Mouse (Mus musculus) Patski (cell line): ENCODE data around the gene Slc5a3. TPM values are rescaled to one million over a fixed set of nuclear protein-coding genes. Genes with fewer than 3 reads are reported as not detected.
A peak's percentile ranks its signal among the peaks of the same experiment; 100 is the strongest.
"Not testable (repeated sequence)": the region's sequence is repeated elsewhere in the genome, so short reads cannot be mapped to it uniquely, and the experiment has no call there.

Experiments used
- ATAC-seq: fragments of 100-300 bp; one replicate; pipeline ENCODE4 v1.8.0; 2021
- CTCF ChIA-PET: fragments of 350-600 bp; sonication (Branson Sonifier 250); formaldehyde crosslinking; loops from one replicate; lab custom pipeline; 2022; ENCODE audit warnings: inconsistent platforms; lab: Charles Lee
- POLR2A ChIA-PET: fragments of 350-600 bp; sonication (Branson Sonifier 250); formaldehyde crosslinking; loops from one replicate; lab custom pipeline; 2022; ENCODE audit warnings: antibody characterized with exemption, inconsistent platforms; lab: Charles Lee
- DNase-seq: peaks from one replicate; pipeline ENCODE4 v3.0.0-alpha.2; 2011; ENCODE audit warnings: low read depth, low spot score
- H3K27me3 ChIP-seq: fragments of 371-371 bp; one replicate; pipeline ENCODE4 v1.5.1; 2021
- CTCF ChIP-seq: fragments of 100-300 bp; IDR thresholded peaks from one replicate; pipeline ENCODE4 v1.5.1; 2021
- in situ Hi-C: fragments of 300-500 bp; cut with MboI; formaldehyde crosslinking; loops from 3 replicates; pipeline ENCODE4 v1.11.1; 2018; ENCODE audit warnings: low pct_unique_long_range_greater_than_20kb, mixed read lengths
- polyA plus RNA-seq: library from polyadenylated mRNA; unstranded; gene quantifications from one replicate; pipeline ENCODE4 v1.2.3, GENCODE M21; 2021

The Slc5a3 gene
- polyA plus RNA-seq, 1 experiment from 2014 or later: 50.3 TPM

GRCm38 (mm10) chr16:92102115-92102514 lies 44.0 kb downstream of the Slc5a3 start:
- CTCF ChIA-PET: no interaction called here

GRCm38 (mm10) chr16:92102931-92103330 lies 44.8 kb downstream of the Slc5a3 start:
- in situ Hi-C loops, H3K27me3 ChIP-seq, CTCF ChIA-PET, DNase-seq, ATAC-seq, POLR2A ChIA-PET: not testable (repeated sequence)

More at GRCm38 (mm10) chr16:92102115-92102514, 44.0 kb downstream of the Slc5a3 start:
- in situ Hi-C loops: no loop called here
- TF ChIP-seq CTCF: no peak
- ATAC-seq (no peak), DNase-seq (no peak)
- H3K27me3 ChIP-seq: no peaks in the 10 kb centered on the region
- POLR2A ChIA-PET: no interaction called here

GRCm38 (mm10) chr16:92103572-92104331 lies 45.6 kb downstream of the Slc5a3 start:
- DNase-seq (no peak), ATAC-seq (no peak)
- in situ Hi-C loops: no loop called here
- no peaks in the 10 kb centered on the region for H3K27me3 ChIP-seq
- POLR2A ChIA-PET: no interaction called here
- CTCF ChIA-PET: interaction anchor here (2.9 kb wide), 1 partner anchor 11 kb away, joined by 10 read pairs; no protein-coding TSS in a partner anchor
- TF ChIP-seq CTCF: no peak

- no peak for TF ChIP-seq CTCF
- no peaks in the 10 kb centered on the region for H3K27me3 ChIP-seq
- ChIA-PET CTCF (interaction anchor here (2.8 to 2.9 kb wide), 2 partner anchors 10 to 182 kb away, joined by 9 to 10 read pairs; no protein-coding TSS in a partner anchor), POLR2A (interaction anchor here (0.6 kb wide), 1 partner anchor 1062 kb away, joined by 3 read pairs; no protein-coding TSS in a partner anchor)
- in situ Hi-C loops: no loop called here
- DNase-seq (no peak), ATAC-seq (no peak)
These were observed 46.1 kb downstream of the Slc5a3 start for GRCm38 (mm10) chr16:92104332-92104590.

GRCm38 (mm10) chr16:92104951-92105350 lies 46.8 kb downstream of the Slc5a3 start:
- no peak for DNase-seq
- no peaks in the 10 kb centered on the region for H3K27me3 ChIP-seq
- POLR2A ChIA-PET: interaction anchor here (0.6 to 0.9 kb wide), 2 partner anchors 92 to 1063 kb away, joined by 3 read pairs; no protein-coding TSS in a partner anchor
- in situ Hi-C loops: no loop called here
- TF ChIP-seq CTCF: no peak
- ATAC-seq: no peak
- CTCF ChIA-PET: interaction anchor here (2.8 to 2.9 kb wide), 2 partner anchors 10 to 182 kb away, joined by 9 to 10 read pairs; no protein-coding TSS in a partner anchor

GRCm38 (mm10) chr16:92105631-92106030 lies 47.5 kb downstream of the Slc5a3 start:
- ChIA-PET POLR2A (interaction anchor here (0.9 to 1.2 kb wide), 2 partner anchors 8 to 91 kb away, joined by 3 read pairs; no protein-coding TSS in a partner anchor), CTCF (interaction anchor here (2.8 to 2.9 kb wide), 2 partner anchors 9 to 181 kb away, joined by 9 to 10 read pairs; no protein-coding TSS in a partner anchor)
- no peak for ATAC-seq

GRCm38 (mm10) chr16:92107346-92107745 lies 49.2 kb downstream of the Slc5a3 start:
- no peak for DNase-seq
- CTCF ChIA-PET: no interaction called here
- TF ChIP-seq CTCF: no peak
- ATAC-seq: no peak
- POLR2A ChIA-PET: no interaction called here
- H3K27me3 ChIP-seq: no peaks in the 10 kb centered on the region
- in situ Hi-C loops: no loop called here

More at GRCm38 (mm10) chr16:92105631-92106030, 47.5 kb downstream of the Slc5a3 start:
- DNase-seq: no peak
- in situ Hi-C loops: no loop called here
- no peak for TF ChIP-seq CTCF
- no peaks in the 10 kb centered on the region for H3K27me3 ChIP-seq

GRCm38 (mm10) chr16:92114706-92115241 lies 56.7 kb downstream of the Slc5a3 start:
- peak; percentile 95 for ATAC-seq
- ChIA-PET POLR2A (no interaction called here), CTCF (interaction anchor here (0.7 to 2.3 kb wide), 6 partner anchors 10 to 226 kb away, joined by 3 to 10 read pairs (median 4); no protein-coding TSS in a partner anchor)
- in situ Hi-C loops: no loop called here
- H3K27me3 ChIP-seq: no peaks in the 10 kb centered on the region
- DNase-seq: peak; percentile 89
- TF ChIP-seq CTCF: no peak

- POLR2A ChIA-PET: no interaction called here
- CTCF ChIA-PET: interaction anchor here (1.2 to 2.3 kb wide), 2 partner anchors 11 to 179 kb away, joined by 3 to 10 read pairs; no protein-coding TSS in a partner anchor
- DNase-seq (no peak), ATAC-seq (no peak)
- in situ Hi-C loops: no loop called here
- no peaks in the 10 kb centered on the region for H3K27me3 ChIP-seq
- TF ChIP-seq CTCF: no peak
These were observed 57.7 kb downstream of the Slc5a3 start for GRCm38 (mm10) chr16:92115611-92116421.

- POLR2A ChIA-PET: no interaction called here
- CTCF ChIA-PET: no interaction called here
- DNase-seq: no peak
These were observed 59.5 kb downstream of the Slc5a3 start for GRCm38 (mm10) chr16:92117337-92118209.

More at GRCm38 (mm10) chr16:92117337-92118209, 59.5 kb downstream of the Slc5a3 start:
- no peak for TF ChIP-seq CTCF
- ATAC-seq: no peak
- in situ Hi-C loops: no loop called here
- no peaks in the 10 kb centered on the region for H3K27me3 ChIP-seq
